Mouse (Mus musculus) CD8-positive naive resting alpha-beta T cell, adult 57 days (primary cell): Measurements from ENCODE around the gene Cyth1. TPM values are rescaled to one million over a fixed set of nuclear protein-coding genes. Genes with fewer than 3 reads are reported as not detected.

Experiments used
- total RNA-seq: library from RNA; stranded (reverse); gene quantifications from one replicate; pipeline ENCODE4 v1.2.4, GENCODE M21; 2023

Cyth1 gene
- 194 TPM for total RNA-seq

DNA sequence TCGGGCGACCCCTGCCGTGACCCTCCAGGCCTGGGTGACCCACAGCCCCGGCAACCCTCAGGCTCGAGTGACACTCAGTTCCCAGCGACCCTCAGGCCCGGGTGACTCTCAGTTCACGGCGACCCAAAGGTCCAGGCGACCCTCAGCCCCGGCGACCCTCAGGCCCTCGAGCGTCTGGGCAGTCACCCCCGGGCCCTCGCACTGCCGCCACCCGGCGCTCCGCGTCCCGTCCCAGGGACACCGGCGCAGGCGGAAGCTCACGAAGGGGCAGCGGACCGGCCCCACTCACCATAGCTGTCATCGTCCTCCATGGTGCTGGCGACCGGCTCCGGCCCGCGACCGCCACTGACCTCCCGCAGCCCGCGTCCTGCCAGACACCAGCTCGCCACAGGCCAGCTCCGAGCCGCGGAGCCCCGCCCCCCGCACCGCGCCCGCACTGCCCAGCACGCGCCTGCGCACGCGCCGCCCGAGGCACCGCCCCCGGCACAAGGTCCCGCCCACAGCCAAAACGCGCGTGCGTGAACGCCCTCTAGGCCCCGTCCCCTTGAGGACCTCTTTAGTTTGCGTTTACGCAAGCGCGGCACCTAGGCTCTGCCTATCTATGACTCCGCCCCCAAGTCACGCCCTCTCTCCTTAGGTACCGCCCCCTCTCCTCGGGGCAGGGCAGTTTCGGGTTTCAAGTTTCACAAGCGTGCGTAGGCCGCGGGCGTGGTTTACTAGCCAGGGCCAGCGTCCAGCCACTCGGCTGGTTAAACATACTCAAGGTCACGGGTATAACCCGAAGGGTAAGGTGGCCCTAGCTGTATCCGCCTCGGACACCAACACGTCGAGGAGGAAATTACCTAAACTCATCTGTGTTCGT lies at the start of gene Cyth1:
TSS of gene Cyth1 (minus strand) at position 443 of the 862 bp plus-strand sequence.

GRCm38 (mm10) chr11:118289999-118290889 lies 41.9 kb upstream of the Cyth1 start, which contains the start of gene Usp36:
Gene Usp36, minus strand, starts transcription at chr11:118290244.

GRCm38 (mm10) chr11:118130534-118130933 lies 117.9 kb downstream of the Cyth1 start, which contains the start of gene Dnah17:
Gene Dnah17, minus strand, starts transcription at chr11:118130634.

Other genes with a start within 250 kb of the Cyth1 start
- gene Dnah17, start 118.0 kb downstream of the Cyth1 start, total RNA-seq, result 3.7 TPM
- gene Usp36, start 41.7 kb upstream of the Cyth1 start, total RNA-seq, result 75.9 TPM
- 13.9 TPM for gene Cep295nl, start 93.9 kb upstream of the Cyth1 start, total RNA-seq
- gene Timp2, start 107.1 kb upstream of the Cyth1 start, total RNA-seq, result 75.7 TPM
- 102 TPM for gene Lgals3bp, start 153.5 kb upstream of the Cyth1 start, total RNA-seq
- gene Cant1, start 170.5 kb upstream of the Cyth1 start, total RNA-seq, result 45.3 TPM
- not detected for gene C1qtnf1, start 179.6 kb upstream of the Cyth1 start, total RNA-seq
- gene Engase, start 228.2 kb upstream of the Cyth1 start, total RNA-seq, result 15.1 TPM